Mouse (Mus musculus) liver, adult (tissue): Measurements from ENCODE around the gene Tril.

Experiments
- GATA4 ChIP-seq: IDR thresholded peaks from 2 replicates; pipeline ENCODE4 v1.6.1; 2014; ENCODE audit warnings: mild to moderate bottlenecking, low read length; ENCODE audit not compliant: insufficient replicate concordance

The Tril gene

DNA sequence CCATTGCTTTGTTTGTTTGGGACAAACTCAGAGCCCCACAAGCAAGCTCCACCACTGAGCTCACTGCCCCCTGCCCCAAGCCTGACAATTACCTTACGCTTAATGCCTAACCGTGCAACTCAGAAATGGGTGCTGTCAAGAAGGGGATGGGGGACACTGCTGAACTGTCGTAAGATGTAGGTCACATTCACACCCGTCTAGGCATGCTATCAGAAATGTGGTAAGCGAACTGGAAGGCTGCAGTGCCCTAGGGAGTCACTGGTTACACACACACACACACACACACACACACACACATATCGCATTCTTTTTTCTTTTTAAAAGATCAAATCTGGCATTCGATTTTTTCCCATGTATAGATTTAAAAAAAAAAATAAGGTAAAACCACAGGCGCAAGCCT lies 4.0 kb downstream of the Tril start:
- TF ChIP-seq GATA4, result no peak

DNA sequence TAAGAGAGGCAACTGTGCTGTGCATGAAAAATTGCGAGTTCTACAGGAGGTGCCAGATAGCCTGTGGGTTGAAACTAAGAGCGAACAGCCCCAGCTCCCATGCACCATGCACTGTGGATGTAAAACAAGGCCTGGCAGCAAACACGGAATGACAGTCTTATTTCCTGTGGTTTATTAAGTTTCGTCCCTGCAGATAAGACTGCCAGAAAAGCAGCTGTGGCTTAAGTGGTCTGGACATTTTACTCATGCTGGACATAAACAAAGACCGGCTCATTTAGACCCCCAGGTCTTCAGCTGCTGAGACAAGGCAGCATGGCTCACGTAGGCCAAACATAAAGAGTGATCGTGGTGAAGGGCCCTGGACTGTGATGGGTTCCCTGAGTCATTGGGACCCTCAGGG lies 4.9 kb downstream of the Tril start:
- TF ChIP-seq GATA4, result no peak

DNA sequence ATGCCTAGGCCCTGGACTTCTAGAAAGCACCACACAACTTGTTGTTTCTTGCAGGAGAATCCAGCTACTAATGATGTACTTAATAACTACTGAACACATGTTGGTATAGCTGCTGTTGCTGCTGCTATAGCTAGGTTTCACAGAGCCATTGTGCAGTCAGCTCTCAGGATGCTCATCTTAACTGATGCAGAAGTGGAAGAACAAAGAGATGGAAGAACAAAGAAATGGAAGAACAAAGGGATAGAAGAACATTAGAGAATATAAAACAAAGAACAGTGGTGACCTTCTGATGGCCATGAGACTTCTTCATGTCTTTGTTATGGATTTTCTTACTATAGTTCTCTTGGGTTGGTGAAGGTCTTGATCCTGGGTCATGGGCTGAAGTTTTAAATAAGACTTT lies 6.4 kb downstream of the Tril start:
- TF ChIP-seq GATA4, result no peak

DNA sequence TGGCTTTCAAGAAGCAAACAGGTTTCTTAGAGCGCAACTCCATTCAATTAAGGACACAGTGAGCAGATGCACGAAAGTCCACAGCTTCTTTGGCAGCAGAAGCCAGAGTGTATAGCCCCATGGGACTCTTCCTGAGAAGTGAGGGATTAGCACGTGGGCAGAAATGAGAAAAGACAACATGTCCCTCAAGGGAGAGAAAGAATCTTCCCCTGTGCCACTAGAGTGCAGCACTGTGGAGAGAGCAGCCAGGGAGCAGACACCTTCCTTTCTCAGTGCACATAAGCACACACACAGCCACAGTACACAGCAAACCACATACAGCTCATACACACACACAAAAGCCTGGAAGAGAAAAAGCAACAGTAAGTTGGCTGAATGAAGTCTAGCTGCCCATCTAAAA lies 8.4 kb downstream of the Tril start:
- no peak for TF ChIP-seq GATA4

DNA sequence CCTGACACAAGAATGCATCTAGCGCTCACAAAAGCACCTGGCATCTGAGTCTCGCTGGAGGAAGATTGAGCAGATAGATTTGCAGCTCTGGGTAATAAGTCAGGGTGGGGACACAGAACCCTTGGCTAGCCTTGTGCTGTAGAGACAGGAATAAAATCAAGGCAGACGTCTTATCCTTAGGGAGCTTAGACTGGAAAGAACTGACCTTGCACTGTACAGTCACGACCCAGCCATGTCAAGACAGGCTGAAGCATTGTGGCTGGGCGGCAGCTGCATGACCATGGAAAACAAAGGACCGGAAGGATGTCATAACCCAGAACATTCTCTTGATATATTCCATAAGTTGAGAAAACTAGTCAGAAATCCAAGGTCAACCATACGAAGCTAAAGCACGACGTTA lies 11.8 kb downstream of the Tril start:
- no peak for TF ChIP-seq GATA4

DNA sequence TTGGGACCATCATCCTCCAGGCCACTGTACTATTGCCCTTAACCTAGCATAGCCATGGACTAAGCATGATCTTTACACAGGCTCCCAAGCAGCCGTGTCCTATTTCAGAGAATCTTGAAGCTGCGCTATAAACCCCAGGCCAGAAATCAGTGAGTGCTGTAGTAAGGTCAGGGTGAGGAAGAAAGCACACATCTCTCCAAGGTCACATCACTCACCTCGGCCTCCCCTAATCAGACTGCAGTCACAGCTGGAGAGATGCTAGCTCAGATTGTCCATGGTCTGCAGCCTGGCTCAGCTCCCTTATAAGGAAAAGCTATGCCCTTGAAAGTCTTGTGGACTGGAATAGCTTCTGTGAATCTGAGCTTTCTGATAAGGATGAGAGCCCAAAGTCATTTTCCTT lies 13.4 kb downstream of the Tril start:
- no peak for TF ChIP-seq GATA4

DNA sequence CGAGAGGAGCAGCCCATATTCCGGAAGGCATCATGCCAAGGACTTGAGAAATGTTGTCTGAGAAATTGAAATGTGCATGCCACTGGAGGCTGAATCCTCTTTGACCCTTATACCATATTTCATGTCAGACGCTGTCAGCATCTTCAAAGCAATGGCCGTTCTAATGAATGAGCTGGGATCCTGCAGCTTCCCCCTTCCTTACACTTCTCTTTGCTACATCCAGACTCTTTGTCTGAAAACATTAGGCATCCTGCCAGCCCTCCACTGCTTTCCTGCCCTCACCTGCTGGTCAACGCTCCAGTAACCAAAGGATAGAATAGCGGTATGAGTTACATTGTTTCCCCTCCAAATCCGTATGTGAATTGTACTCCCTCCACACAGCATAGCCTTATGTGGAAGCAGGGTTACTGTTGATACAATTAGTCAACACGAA lies 14.0 kb downstream of the Tril start:
- no peak for TF ChIP-seq GATA4

DNA sequence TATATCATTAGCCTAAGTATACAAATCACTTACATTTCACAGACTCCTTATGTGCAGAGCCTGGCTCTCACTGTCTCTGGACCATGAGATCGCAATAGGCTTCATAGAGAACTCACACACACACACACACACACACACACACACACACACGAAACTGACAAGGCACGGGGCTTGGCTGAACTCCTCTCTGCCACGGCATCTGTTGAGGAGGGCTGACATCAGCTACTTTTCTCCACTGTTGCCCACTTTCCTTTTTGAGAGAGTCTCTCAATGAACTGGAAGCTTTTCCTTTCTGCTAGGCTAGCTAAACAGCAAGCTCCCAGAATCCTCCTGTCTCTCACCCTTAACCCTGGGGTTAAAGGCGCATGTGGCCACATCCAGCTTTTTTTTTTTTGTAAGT lies 14.6 kb downstream of the Tril start:
- no peak for TF ChIP-seq GATA4

DNA sequence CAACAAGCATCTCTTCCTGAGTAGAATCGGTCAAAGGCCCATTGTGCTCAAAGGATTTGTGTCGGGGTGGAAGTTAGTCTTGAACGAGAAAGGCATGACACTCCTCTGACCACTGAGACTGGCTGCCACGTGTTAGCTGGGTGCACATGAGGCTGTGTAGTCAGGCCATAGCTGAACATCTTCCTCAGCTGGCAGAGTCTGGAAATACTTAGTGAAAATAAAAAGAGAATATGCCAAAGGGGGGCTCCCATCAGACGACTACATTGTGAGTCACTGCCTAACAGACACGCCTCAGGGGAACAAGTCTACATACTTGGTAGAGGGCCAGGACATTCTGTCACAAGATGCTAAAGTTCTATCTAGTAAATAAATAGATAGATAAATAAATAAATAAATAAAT lies 16.5 kb downstream of the Tril start:
- no peak for TF ChIP-seq GATA4

DNA sequence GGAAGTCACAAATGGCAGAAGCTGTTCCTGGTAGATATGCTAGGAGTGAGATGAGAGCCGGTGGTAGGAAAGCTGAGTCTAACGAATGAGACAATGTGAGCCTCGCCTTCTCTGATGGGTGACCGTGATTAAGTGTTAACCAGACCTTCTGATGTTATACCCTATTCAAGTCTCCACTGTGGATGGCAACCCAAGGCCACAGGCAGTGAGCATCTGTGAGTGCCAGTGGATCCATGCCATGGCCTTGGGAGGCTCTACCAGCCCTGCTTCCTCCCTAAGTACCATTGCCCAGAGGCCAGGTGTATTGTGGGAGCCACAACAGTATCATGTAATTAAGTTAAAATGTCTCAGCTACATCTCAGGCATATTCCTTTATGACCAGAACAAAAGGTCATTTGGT lies 17.1 kb downstream of the Tril start:
- no peak for TF ChIP-seq GATA4

DNA sequence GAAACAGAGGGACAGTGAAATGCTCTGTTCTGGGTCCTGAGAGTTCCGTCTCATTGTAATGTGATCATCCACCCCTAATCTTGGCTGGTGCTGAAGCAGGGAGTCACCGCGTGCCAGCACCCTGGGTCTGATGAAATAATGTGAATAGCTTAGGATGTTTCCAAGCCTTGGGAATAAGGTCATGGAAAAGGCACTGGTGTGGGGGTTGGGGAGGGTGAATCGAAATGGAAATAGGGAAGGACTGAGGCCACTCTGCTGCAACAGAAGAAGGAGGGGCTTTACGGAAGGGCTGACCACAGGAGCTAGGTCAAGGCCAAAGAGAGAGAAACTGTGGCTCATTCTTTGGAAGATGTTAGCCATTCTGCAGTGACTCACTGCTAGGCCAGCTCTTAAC lies 18.7 kb downstream of the Tril start:
- no peak for TF ChIP-seq GATA4

DNA sequence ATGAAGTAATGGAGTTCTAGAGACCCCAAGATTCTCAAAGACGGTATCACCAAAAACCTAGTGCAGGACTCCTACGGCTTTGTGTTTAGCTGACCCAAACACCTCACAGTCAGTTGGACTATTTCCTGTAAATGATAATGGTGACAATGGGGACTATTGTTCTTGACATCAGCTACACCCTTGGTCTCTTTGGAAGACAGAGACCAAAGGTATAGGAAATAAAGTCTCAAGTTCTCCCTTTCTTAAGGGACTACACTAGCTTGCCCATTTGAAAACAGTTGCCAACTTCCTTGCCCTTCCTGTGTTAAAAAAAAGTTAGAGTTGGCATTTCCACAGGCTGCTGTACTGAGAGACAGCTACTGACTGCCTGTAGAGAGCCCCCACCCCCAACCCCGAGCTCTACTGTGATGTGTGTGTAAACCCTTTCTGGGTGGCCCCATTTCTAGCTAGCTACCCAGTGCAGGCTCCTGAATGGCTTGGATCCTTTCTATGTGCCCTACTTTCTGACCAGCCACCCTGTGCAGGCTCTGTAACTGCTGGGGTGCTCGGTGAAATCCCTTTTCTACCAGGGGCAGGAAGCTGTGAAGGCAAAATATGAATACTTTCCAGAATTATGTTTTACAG lies 19.2 kb downstream of the Tril start:
- TF ChIP-seq GATA4, result no peak

DNA sequence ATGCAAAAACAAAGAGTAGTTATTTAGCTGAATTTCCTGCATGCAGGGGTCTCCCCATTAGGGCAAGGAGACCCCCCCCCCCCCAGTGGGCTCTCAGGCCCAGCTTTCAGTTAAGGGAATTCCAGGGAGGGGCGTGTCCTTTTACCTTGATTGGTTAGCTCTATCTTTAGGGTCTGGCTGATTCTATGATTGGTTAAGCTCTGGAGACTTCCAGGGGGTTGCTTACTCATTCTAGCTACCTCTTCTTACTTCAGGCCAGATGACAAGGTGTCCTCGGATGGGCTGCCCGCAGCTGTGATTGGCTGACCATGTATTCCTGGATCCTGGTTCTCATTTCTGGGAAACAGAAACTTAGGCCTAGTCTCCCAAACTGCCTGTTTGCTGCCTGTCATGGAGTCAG lies 21.8 kb downstream of the Tril start:
- no peak for TF ChIP-seq GATA4

DNA sequence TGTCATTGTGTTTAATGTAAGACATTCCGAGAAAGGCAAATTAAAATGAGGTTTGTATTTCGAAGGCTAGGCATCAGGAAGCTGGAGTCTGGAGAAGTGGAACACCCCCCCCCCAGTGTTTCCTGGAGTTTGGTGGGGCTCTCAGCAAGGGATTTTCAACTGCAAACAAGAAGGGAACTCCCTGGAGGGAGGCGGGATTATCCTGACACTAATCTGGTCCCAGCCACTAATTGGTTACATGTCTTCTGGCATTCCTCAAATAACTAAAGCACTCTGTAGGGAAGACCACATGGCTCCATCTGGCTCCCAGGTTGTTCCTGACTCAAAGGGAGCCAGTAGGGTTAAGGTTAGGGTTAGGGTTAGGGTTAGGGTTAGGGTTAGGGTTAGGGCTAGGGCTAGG lies 23.8 kb downstream of the Tril start:
- TF ChIP-seq GATA4, result no peak

DNA sequence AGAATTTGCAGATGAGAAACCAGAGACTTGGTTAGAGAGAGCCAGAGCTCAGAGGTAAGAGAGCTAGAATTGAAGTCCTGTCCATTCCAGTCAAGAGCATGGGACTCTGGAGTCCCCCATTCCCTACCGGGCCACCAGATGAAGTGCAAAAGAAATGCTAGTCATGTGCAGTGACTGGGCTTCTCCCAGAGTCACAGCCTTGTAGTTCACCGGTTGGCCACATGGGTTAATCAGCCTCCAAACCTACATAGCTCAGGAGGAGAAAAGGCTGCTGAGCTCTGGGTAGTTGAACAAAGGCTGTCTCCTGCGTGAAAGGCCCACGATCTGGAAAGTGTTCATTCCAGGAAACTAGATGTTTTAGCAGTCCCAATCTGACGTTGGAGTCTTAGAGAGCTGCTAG lies 24.8 kb downstream of the Tril start:
- TF ChIP-seq GATA4, result no peak

DNA sequence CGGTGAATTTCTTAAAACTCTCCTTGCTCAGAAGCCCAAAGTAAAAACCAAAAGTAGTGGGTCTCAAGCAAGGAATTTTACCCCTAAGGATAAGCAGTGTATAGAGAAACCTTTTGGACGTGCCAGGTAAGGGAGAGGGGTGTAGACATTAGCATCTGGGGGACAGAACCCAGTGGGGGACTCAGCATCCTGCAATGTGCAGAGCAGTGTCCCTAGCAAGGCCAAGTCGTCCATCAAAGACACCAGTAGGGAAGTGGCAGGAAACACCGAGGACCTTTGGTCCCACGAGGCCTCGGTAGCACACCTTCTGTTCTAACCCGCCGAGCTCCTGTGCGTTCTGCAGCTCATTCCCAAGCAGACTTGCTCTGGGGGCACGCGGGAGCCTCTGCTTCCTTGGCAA lies 25.6 kb downstream of the Tril start:
- no peak for TF ChIP-seq GATA4

DNA sequence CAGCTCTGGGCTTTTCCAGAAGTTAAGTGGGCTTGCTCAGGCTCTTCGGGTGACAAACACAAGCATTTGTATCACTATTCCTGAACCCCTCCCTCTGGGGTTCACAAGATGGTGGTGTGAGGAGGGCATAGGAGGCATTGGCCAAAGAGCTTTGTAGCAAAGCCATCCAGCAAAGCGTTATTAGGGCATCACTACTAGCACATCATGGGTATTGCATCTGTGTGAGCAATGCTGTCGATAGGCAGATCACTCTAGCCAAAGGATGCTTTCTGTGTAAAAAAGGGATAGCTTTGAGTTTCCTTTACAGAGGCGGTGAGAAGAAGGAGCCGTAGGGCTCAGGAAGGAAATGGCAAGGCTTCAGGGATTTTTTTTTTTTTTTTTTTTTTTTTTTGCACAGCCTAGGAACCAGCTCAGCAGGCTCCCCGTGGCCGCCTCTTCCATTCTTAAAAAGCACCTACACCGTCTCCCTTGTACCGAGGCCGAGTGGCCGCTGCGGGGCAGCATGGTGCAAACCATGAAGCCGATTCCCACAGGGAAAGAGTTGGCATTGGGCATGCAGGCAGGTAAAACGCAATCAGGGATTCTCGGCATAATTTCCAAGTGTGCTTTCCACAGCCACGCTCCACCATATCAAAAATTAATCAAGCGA lies 26.2 kb downstream of the Tril start:
- TF ChIP-seq GATA4, result no peak
